Mouse (Mus musculus) brain, embryonic 14.5 days (tissue): Measurements from ENCODE around the gene 4933415A04Rik.

Experiments
- CTCF ChIP-seq: fragments of 200-500 bp; IDR thresholded peaks from 2 replicates; pipeline ENCODE4 v1.5.1; 2012; ENCODE audit warnings: inconsistent platforms, mild to moderate bottlenecking, moderate library complexity, borderline replicate concordance; ENCODE audit not compliant: insufficient read depth, insufficient read length; ENCODE audit errors: extremely low read depth
- POLR2A ChIP-seq: fragments of 200-500 bp; IDR thresholded peaks from 2 replicates; pipeline ENCODE4 v1.6.1; 2012; ENCODE audit warnings: mild to moderate bottlenecking, inconsistent platforms, borderline replicate concordance; ENCODE audit not compliant: poor library complexity, insufficient read depth, insufficient read length, severe bottlenecking; ENCODE audit errors: extremely low read depth

DNA sequence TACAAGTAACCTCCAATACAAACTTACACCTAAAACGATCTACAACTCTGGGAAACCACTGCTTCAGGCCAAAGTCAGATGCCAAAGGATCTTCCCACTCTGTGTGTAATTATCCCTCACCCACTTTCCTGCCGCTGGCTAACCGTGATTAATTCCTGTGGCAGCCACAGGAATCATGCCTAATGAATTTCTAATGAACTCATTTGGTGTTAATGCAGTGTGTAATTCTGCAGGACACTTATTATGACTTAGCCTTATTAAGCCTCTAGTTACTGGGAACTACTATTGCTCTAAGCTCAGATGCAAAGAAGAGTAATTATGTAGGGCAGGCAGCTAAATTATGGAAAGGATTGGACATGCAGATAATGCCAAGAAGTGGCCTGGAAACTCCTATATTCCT, 21.6 kb downstream of the 4933415A04Rik start:
- TF ChIP-seq CTCF, result no peak
- no peak for TF ChIP-seq POLR2A
